Mouse (Mus musculus) testis, adult 2 months (tissue): ENCODE data around the gene Rab11fip4.

Source experiments
- CTCF ChIP-seq: fragments of 200-500 bp; IDR thresholded peaks from 2 replicates; pipeline ENCODE4 v1.5.1; 2012; ENCODE audit warnings: low read depth, mild to moderate bottlenecking, inconsistent platforms, low read length, moderate library complexity; ENCODE audit not compliant: control insufficient read depth, insufficient read depth, insufficient replicate concordance
- POLR2A ChIP-seq: fragments of 200-500 bp; IDR thresholded peaks from 2 replicates; pipeline ENCODE4 v1.6.1; 2012; ENCODE audit warnings: low read depth, mild to moderate bottlenecking, inconsistent platforms, low read length, moderate library complexity; ENCODE audit not compliant: control insufficient read depth

GRCm38 (mm10) chr11:79584191-79584590 is 6.8 kb upstream of the Rab11fip4 start:
- TF ChIP-seq POLR2A = no peak
- TF ChIP-seq CTCF = peak; percentile 73; the same call in 1 of the 2 replicates
